Mouse (Mus musculus) erythroblast, embryonic 14.5 days (primary cell): ENCODE results near the gene Cdc42bpa.

Experiments
- GATA1 ChIP-seq: IDR thresholded peaks from 2 replicates; pipeline ENCODE4 v1.6.1; 2012; ENCODE audit warnings: low read length, inconsistent platforms, mixed read lengths
- TAL1 ChIP-seq: IDR thresholded peaks from 3 replicates; pipeline ENCODE4 v1.6.1; 2012; ENCODE audit warnings: low read length, inconsistent platforms, mixed read lengths

- TF ChIP-seq TAL1 (no peak), GATA1 (no peak)
Observed at GRCm38 (mm10) chr1:180089176-180089575, 128.9 kb downstream of the Cdc42bpa start.
